ENCODE assay signal across 13 mouse cellular contexts in the genomic region with DNA sequence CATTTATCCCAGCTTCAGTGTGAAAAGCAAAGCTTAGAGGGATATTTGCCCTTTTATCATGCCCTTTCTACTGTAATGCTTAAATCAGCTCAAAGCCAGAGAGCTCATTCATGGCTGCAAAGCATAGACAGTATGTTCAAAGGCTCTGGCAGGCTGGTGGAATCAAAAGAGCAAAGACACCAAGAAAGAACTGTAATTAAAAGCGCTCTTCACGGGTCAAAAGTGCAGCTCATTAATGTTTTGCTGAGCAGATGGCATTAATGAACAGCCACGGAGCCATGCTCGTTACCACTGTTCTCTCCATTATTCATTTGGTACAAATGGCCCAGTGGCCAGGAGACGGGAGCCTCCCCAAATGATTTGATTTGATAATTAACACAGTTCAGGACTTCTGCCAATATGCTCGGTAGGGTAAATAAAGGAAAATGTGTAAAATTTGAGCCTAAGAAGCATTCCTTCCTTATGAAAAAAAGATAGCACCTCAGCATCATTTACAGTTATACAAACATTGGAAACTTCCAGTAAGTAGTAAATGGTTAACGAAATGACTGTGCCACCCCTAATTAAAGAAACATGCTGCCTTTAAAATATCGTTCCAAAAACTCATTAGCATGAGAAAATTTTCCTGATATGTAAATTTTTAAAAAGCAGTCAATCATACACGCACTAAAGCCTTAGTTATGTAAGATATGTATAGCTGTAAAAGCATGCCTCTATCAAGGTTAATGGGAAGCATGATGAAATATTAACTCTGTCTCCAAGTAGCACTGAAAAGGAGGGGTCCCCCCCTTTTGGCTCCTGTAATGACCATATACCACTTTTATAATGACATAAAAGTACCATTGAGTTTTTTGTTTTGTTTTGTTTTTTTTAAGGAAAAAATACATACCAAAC. TPM values are rescaled to one million over a fixed set of nuclear protein-coding genes. Genes with fewer than 3 reads are reported as not detected.
DNase-seq lines count a peak whose midpoint lies in the region; ATAC-seq lines count a peak whose summit lies in the region.
"Had no signal": no experiment of that assay in that cellular context is flagged by ENCODE, and none has a peak within 500 bp of the region (broad histone marks: within the 10 kb centered on the region; RNA-seq: fewer than 3 reads in every experiment).

No protein-coding gene starts in this region.

- ATAC-seq in hindbrain, embryonic 12.5 days (ENCODE audit: low FRiP score) = peak; percentile 85
- peak; percentile 75 for ATAC-seq in kidney, embryonic 15.5 days (replicated peaks; ENCODE audit: low FRiP score)
- ATAC-seq in neural tube, embryonic 14.5 days (ENCODE audit: low read depth) = peak; percentile 74

- H3K36me3 ChIP-seq in hindbrain, embryonic 12.5 days = no peaks in the 10 kb centered on the region
- H3K36me3 ChIP-seq in kidney, embryonic 15.5 days = no peaks in the 10 kb centered on the region
- H3K36me3 ChIP-seq in neural tube, embryonic 14.5 days (ENCODE audit: control insufficient read depth, insufficient read depth, low read length) = no peaks in the 10 kb centered on the region
- H3K36me3 ChIP-seq: limb, embryonic 12.5 days had no signal

- H3K4me2 ChIP-seq in hindbrain, embryonic 12.5 days (replicated peaks) = no peak overlapping the region
- H3K4me2 ChIP-seq in kidney, embryonic 15.5 days = no peak overlapping the region
- no peak overlapping the region for H3K4me2 ChIP-seq in neural tube, embryonic 14.5 days (ENCODE audit: low read depth, low read length)
- H3K4me2 ChIP-seq: limb, embryonic 12.5 days had no signal

- no peaks in the 10 kb centered on the region for H3K9me3 ChIP-seq in hindbrain, embryonic 12.5 days (replicated peaks)
- H3K9me3 ChIP-seq in kidney, embryonic 15.5 days (replicated peaks) = no peaks in the 10 kb centered on the region
- H3K9me3 ChIP-seq in neural tube, embryonic 14.5 days (ENCODE audit: control insufficient read depth, low read length) = no peaks in the 10 kb centered on the region

- no peak overlapping the region for H3K4me3 ChIP-seq in hindbrain, embryonic 12.5 days
- H3K4me3 ChIP-seq in kidney, embryonic 15.5 days (replicated peaks) = no peak overlapping the region
- no peak overlapping the region for H3K4me3 ChIP-seq in neural tube, embryonic 14.5 days (ENCODE audit: low read depth, low read length)
- H3K4me3 ChIP-seq: limb, embryonic 12.5 days had no signal

- intact Hi-C loops in heart, postnatal 25 days (cut with DNase I) = no loop called here

- no peak overlapping the region for H3K9ac ChIP-seq in hindbrain, embryonic 12.5 days
- no peak overlapping the region for H3K9ac ChIP-seq in kidney, embryonic 15.5 days
- no peak overlapping the region for H3K9ac ChIP-seq in neural tube, embryonic 14.5 days (replicated peaks; ENCODE audit: low read depth, low read length)
- H3K9ac ChIP-seq: limb, embryonic 12.5 days had no signal

- peak; percentile 66 for DNase-seq in heart, adult 11 months
- DNase-seq in heart, postnatal 25 days (ENCODE audit: low spot score) = no peak
- DNase-seq in thymus, postnatal 4 days = no peak
- no peak for DNase-seq in ovary, postnatal 36 days (ENCODE audit: low spot score)
- DNase-seq in thymus, postnatal 36 days = no peak
- DNase-seq: cerebellum, postnatal 36 days; lung, postnatal 14 days had no signal

- H3K27me3 ChIP-seq in hindbrain, embryonic 12.5 days = no peaks in the 10 kb centered on the region
- H3K27me3 ChIP-seq in kidney, embryonic 15.5 days = no peaks in the 10 kb centered on the region
- no peaks in the 10 kb centered on the region for H3K27me3 ChIP-seq in neural tube, embryonic 14.5 days (ENCODE audit: control insufficient read depth, insufficient read depth, low read length)
- H3K27me3 ChIP-seq: limb, embryonic 12.5 days had no signal

- WGBS in hindbrain, embryonic 12.5 days = 44% methylated on average over 9 of the region's 9 CpGs
- WGBS in kidney, embryonic 15.5 days = 58% methylated on average over 9 of the region's 9 CpGs
- 28% methylated on average over 9 of the region's 9 CpGs for WGBS in neural tube, embryonic 14.5 days

- no peak overlapping the region; the same call in 1 of the 2 replicates for H3K27ac ChIP-seq in hindbrain, embryonic 12.5 days
- no peak overlapping the region; the same call in 1 of the 2 replicates for H3K27ac ChIP-seq in kidney, embryonic 15.5 days
- no peak overlapping the region for H3K27ac ChIP-seq in neural tube, embryonic 14.5 days (ENCODE audit: low read depth, low read length)
- H3K27ac ChIP-seq: limb, embryonic 12.5 days had no signal

- peaks cover 6% of the 10 kb centered on the region for H3K4me1 ChIP-seq in hindbrain, embryonic 12.5 days
- H3K4me1 ChIP-seq in kidney, embryonic 15.5 days = peaks cover 5% of the 10 kb centered on the region
- H3K4me1 ChIP-seq in neural tube, embryonic 14.5 days (ENCODE audit: control insufficient read depth, insufficient read depth, low read length) = peaks cover 6% of the 10 kb centered on the region; the same call in 1 of the 2 replicates
- H3K4me1 ChIP-seq: limb, embryonic 12.5 days had no signal

RNA-seq across cellular contexts. Expression of gene Gm47985, which starts 24.1 kb away (rescaled TPM):
- total RNA-seq in heart, postnatal 25 days (2021) = 1 to 10 TPM in 1 of 2 experiments, under 1 TPM in 1; 0.26 to 1.1 TPM
- polyA plus RNA-seq in hindbrain, embryonic 12.5 days (2016; fragmentation: Nextera tagmentation; extraction: Ambion mirVana) = 0.95 and 0.96 TPM in 2 replicates
- polyA plus RNA-seq in kidney, embryonic 15.5 days (2015; fragmentation: Nextera tagmentation; extraction: Ambion mirVana) = 0.22 and 0.31 TPM in 2 replicates
- polyA plus RNA-seq in neural tube, embryonic 14.5 days (2014; fragmentation: Nextera tagmentation; extraction: Ambion mirVana) = not detected in 2 replicates
- total RNA-seq: layer of hippocampus, adult 18-20 months; neutrophil, adult 5-6 weeks had no signal

RNA-seq across cellular contexts. Expression of gene Gm8947, which starts 34.0 kb away (rescaled TPM):
- total RNA-seq in heart, postnatal 25 days (2021) = not detected
- not detected in 2 replicates for polyA plus RNA-seq in hindbrain, embryonic 12.5 days (2016; fragmentation: Nextera tagmentation; extraction: Ambion mirVana)
- polyA plus RNA-seq in kidney, embryonic 15.5 days (2015; fragmentation: Nextera tagmentation; extraction: Ambion mirVana) = 0.26 and 0.46 TPM in 2 replicates
- not detected in 2 replicates for polyA plus RNA-seq in neural tube, embryonic 14.5 days (2014; fragmentation: Nextera tagmentation; extraction: Ambion mirVana)
- total RNA-seq: layer of hippocampus, adult 18-20 months; neutrophil, adult 5-6 weeks had no signal
- polyA plus RNA-seq: limb, embryonic 12.5 days had no signal

RNA-seq across cellular contexts. Expression of gene Gm47995, which starts 40.0 kb away (rescaled TPM):
- not detected for total RNA-seq in heart, postnatal 25 days (2021)
- not detected in 2 replicates for polyA plus RNA-seq in hindbrain, embryonic 12.5 days (2016; fragmentation: Nextera tagmentation; extraction: Ambion mirVana)
- 0.25 and 0.51 TPM in 2 replicates for polyA plus RNA-seq in kidney, embryonic 15.5 days (2015; fragmentation: Nextera tagmentation; extraction: Ambion mirVana)
- not detected in 2 replicates for polyA plus RNA-seq in neural tube, embryonic 14.5 days (2014; fragmentation: Nextera tagmentation; extraction: Ambion mirVana)
- total RNA-seq: layer of hippocampus, adult 18-20 months; neutrophil, adult 5-6 weeks had no signal
- polyA plus RNA-seq: limb, embryonic 12.5 days had no signal

RNA-seq across cellular contexts. Expression of gene 3110040M04Rik, which starts 45.7 kb away (rescaled TPM):
- not detected for total RNA-seq in heart, postnatal 25 days (2021)
- polyA plus RNA-seq in hindbrain, embryonic 12.5 days (2016; fragmentation: Nextera tagmentation; extraction: Ambion mirVana) = 0.48 and 0.57 TPM in 2 replicates
- 0.42 and 0.55 TPM in 2 replicates for polyA plus RNA-seq in kidney, embryonic 15.5 days (2015; fragmentation: Nextera tagmentation; extraction: Ambion mirVana)
- not detected in 2 replicates for polyA plus RNA-seq in neural tube, embryonic 14.5 days (2014; fragmentation: Nextera tagmentation; extraction: Ambion mirVana)
- total RNA-seq: layer of hippocampus, adult 18-20 months; neutrophil, adult 5-6 weeks had no signal
- polyA plus RNA-seq: limb, embryonic 12.5 days had no signal

RNA-seq across cellular contexts. Expression of gene Gm47996, which starts 51.7 kb away (rescaled TPM):
- not detected for total RNA-seq in heart, postnatal 25 days (2021)
- polyA plus RNA-seq in hindbrain, embryonic 12.5 days (2016; fragmentation: Nextera tagmentation; extraction: Ambion mirVana) = 0.33 TPM in 1 of 2 replicates, not detected in the other
- 0.19 and 0.71 TPM in 2 replicates for polyA plus RNA-seq in kidney, embryonic 15.5 days (2015; fragmentation: Nextera tagmentation; extraction: Ambion mirVana)
- not detected in 2 replicates for polyA plus RNA-seq in neural tube, embryonic 14.5 days (2014; fragmentation: Nextera tagmentation; extraction: Ambion mirVana)
- total RNA-seq: layer of hippocampus, adult 18-20 months; neutrophil, adult 5-6 weeks had no signal
- polyA plus RNA-seq: limb, embryonic 12.5 days had no signal
